Mouse (Mus musculus) ovary, postnatal 10 days (tissue): ENCODE results near the gene Prkci.

Source experiments
- DNase-seq: peaks from one replicate; pipeline ENCODE4 v3.0.0; 2022; ENCODE audit warnings: low spot score

Prkci gene

GRCm38 (mm10) chr3:31088789-31089775, 93.5 kb downstream of the Prkci start:
- no peak for DNase-seq

- DNase-seq = no peak
Measured at GRCm38 (mm10) chr3:31089956-31090355, 94.4 kb downstream of the Prkci start.

- DNase-seq = no peak
Measured at GRCm38 (mm10) chr3:31093196-31093595, 97.6 kb downstream of the Prkci start.

GRCm38 (mm10) chr3:31093627-31094351, 98.2 kb downstream of the Prkci start:
- peak; percentile 45 for DNase-seq

- DNase-seq = peak; percentile 76
Measured at GRCm38 (mm10) chr3:31094531-31095178, 99.1 kb downstream of the Prkci start, which contains the start of gene Skil. Gene Skil (plus strand): TSS chr3:31095058.

GRCm38 (mm10) chr3:31095179-31095490, 99.6 kb downstream of the Prkci start:
- no peak for DNase-seq

GRCm38 (mm10) chr3:31095491-31096154, 100.1 kb downstream of the Prkci start:
- no peak for DNase-seq

GRCm38 (mm10) chr3:31096155-31097101, 100.9 kb downstream of the Prkci start:
- no peak for DNase-seq

GRCm38 (mm10) chr3:31097102-31097720, 101.7 kb downstream of the Prkci start:
- DNase-seq = no peak

- DNase-seq = no peak
Measured at GRCm38 (mm10) chr3:31097976-31098375, 102.4 kb downstream of the Prkci start.

GRCm38 (mm10) chr3:31098556-31098955, 103.0 kb downstream of the Prkci start:
- no peak for DNase-seq

GRCm38 (mm10) chr3:31100026-31100425, 104.5 kb downstream of the Prkci start:
- no peak for DNase-seq

- DNase-seq = no peak
Measured at GRCm38 (mm10) chr3:31100802-31101201, 105.3 kb downstream of the Prkci start.
